Mouse (Mus musculus) heart, adult 8-10 months (tissue): ENCODE results near the gene Denr. TPM values are rescaled to one million over a fixed set of nuclear protein-coding genes. Genes with fewer than 3 reads are reported as not detected.

Experiments used
- DNase-seq: peaks from one replicate; pipeline ENCODE4 v3.0.0; 2022; ENCODE audit warnings: low spot score
- total RNA-seq, 4 experiments: library from RNA; stranded (reverse); gene quantifications; 2 replicates each; pipeline ENCODE4 v1.2.4; 2022

The Denr gene
- total RNA-seq, 4 experiments from 2014 or later, result 45.9 to 52.4 (median 50.6) TPM

DNA sequence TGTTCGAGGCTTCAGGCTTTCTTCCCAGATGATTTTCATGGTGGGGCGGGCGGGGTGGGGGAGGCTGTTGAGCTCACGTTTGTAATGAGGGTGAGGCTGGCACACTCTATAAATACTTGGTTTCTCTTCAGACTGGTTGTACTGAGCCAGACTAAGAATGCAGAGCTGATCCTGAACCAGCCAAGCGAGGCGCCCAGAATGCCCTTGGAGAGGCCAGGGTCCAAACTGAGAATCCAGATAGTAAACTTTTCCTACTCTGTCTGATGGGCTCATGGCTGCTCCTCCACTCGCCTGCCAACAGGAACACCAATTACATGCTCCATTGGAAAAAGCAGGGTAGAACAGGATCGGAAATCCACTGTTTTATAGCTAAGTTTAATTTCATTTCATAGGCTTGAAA lies 62.2 kb downstream of the Denr start:
- no peak for DNase-seq

GRCm38 (mm10) chr5:123970576-123970975 lies 63.6 kb downstream of the Denr start:
- DNase-seq, result no peak

DNA sequence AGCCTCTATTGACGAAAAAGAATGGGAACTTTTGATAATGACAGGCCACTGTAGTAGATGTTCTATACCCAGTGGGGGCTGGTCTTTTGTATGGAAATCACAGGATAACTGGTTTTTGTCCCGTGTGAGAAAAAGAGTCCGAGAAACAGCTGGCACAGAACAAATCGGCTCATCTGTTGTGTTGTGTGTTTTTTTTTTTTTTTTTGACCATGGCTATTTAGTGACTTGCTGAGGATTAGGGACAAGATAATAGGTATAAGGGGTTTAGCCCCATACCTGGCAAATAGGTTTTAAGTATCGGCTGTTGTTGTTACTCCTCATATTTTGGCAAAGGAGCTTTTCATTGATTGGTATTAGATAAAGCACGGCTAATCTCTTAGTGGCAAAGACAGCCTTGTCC lies 65.5 kb downstream of the Denr start:
- no peak for DNase-seq

DNA sequence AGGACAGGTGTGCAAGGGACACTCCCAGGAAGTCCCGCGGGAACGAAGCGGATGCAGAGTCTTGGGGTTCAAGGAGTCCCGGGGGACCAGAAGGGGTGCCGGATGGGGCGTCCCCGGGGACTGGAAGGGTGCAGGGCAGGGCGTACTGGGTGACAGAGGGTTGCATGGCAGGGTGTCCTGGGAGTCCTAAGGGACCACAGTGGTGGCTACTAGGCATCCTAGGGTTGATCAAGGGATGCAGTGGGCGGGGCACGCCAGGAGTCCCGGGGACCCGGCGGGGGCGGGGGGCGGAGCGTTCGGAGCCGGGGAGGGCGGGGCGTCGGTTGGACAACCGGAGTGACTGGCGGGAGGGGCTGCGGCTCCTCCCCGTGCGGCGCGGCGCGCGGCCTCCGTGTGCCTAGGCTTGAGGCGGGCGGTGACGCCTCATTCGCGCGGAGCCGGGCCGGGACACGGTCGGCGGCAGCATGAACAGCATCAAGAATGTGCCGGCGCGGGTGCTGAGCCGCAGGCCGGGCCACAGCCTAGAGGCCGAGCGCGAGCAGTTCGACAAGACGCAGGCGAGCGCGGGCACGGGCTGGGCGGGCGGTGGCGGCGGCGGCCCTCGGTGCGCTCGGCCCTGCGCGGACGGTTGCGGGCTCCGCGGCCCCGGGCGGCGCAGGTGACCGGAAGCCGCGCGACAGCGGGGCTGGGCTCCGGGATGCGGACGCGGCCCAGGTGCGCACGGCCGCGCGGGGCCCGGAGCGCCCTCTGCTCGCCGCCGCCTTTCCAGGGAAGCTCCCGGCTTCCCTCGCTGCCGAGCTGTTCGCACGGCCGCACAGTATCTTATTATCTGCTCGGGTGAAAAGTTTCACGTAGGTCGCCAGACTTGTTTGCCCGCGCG lies 66.6 kb downstream of the Denr start, which contains the start of gene Hip1r:
Gene Hip1r, plus strand, starts transcription at position 330 of the 880 bp plus-strand sequence.
- peak; percentile 58 for DNase-seq

DNA sequence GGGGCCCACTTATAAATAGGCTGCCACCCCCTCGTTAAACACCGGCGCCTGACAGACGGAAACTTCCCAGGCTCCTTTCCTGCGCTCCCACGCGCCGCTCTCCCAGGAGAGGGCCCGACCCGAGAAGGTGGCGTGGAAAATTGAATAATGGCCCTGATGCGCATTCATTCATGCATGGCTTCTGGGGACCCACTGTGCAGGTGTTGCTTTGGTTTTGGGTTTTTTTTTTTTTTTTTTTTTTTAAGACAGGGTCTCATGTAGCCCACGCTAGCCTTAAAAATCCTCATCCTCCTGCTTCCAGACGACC lies 67.2 kb downstream of the Denr start:
- DNase-seq, result no peak

DNA sequence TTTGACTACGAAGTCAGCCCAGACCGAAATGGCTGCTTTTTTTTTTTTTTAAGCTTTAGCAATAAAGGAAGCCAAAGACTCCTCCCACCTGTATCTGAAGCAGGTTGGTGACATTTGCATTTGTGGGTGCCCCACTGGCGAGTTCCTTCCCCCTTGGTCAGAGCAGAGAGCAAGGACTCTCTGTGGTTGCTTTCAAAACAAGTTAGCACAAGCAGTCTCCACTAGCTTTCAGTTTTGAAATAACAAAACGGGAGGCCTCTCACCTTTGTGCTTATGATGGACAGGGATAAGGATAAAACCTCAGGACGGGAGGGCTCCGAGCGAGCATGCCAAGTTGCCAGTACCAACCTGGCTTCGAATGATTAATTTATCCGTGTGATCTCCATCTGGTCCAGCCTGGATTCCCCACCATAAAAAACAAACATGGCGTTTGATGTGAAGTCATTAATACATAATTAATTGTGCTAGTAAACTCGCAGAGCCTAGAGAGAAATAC lies 67.7 kb downstream of the Denr start:
- no peak for DNase-seq

DNA sequence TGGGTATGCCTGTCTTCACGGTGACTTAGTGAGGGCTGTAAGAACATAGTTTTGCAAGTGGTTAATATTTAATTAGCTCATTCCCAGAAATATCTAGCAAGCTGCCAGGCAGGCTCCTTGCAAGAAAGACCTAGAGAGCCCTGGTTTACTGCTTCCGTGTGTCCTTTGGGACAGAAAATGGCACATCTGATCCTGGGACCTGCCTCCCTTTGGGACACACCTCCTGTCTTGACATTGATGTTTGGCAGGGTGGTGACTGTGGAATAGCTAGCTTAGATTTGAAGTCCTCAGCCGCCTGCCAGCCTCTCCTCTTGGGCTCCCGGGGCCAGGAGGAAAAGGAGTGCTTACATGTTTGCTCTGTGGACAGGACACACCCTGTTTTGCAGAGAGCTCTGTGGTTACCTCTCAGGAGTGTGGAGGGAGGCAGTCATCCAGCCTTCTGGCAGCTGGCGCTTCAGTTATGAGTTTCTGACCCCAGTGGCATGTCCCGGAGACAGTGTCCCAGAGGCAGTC lies 68.7 kb downstream of the Denr start:
- no peak for DNase-seq

GRCm38 (mm10) chr5:123977231-123977630 lies 70.3 kb downstream of the Denr start:
- DNase-seq, result no peak

GRCm38 (mm10) chr5:123978131-123978530 lies 71.2 kb downstream of the Denr start:
- no peak for DNase-seq

Other genes with a start within 250 kb of the Denr start
- gene Clip1, start 222.6 kb upstream of the Denr start, total RNA-seq, result 100 to 1,000 TPM; 213 to 261 (median 228) TPM
- gene Zcchc8, start 186.1 kb upstream of the Denr start, total RNA-seq, result 10 to 100 TPM; 18.3 to 22.5 (median 20.3) TPM
- gene Rsrc2, start 157.8 kb upstream of the Denr start, total RNA-seq, result 10 to 100 TPM; 33.8 to 42.7 (median 39.4) TPM
- under 1 TPM; 0.11 to 0.53 (median 0.42) TPM for gene Kntc1, start 157.5 kb upstream of the Denr start, total RNA-seq
- gene Hcar2, start 41.7 kb upstream of the Denr start, total RNA-seq, result 1 to 10 TPM in 1 of 4 experiments, under 1 TPM in 2, not detected in 1; 0.12 to 2.0 (median 0.22) TPM
- gene Hcar1, start 27.2 kb upstream of the Denr start, total RNA-seq, result under 1 TPM; 0.31 to 0.52 (median 0.42) TPM
- gene Gm43518, start 20.2 kb downstream of the Denr start, total RNA-seq, result under 1 TPM in 1 of 4 experiments, not detected in 3; 0.92 TPM
- 1 to 10 TPM in 3 of 4 experiments, under 1 TPM in 1; 0.60 to 3.8 (median 2.0) TPM for gene Ccdc62, start 23.5 kb downstream of the Denr start, total RNA-seq
- 10 to 100 TPM; 11.5 to 15.5 (median 13.7) TPM for gene Hip1r, start 66.5 kb downstream of the Denr start, total RNA-seq
- gene Vps37b, start 125.1 kb downstream of the Denr start, total RNA-seq, result 10 to 100 TPM; 13.7 to 24.0 (median 16.5) TPM
- gene Abcb9, start 188.6 kb downstream of the Denr start, total RNA-seq, result 10 to 100 TPM in 3 of 4 experiments, 1 to 10 TPM in 1; 9.5 to 11.9 (median 11.1) TPM
- 10 to 100 TPM; 14.1 to 20.7 (median 19.2) TPM for gene Ogfod2, start 205.1 kb downstream of the Denr start, total RNA-seq
- 10 to 100 TPM; 34.8 to 38.4 (median 37.4) TPM for gene Arl6ip4, start 208.9 kb downstream of the Denr start, total RNA-seq